Mouse (Mus musculus): ENCODE measurements at regions not wholly inside any gene's neighbourhood (a gene's known extent, or its start where the extent isn't known, plus 50 kb on each side); places are given as distances from the start of the nearest gene placed in this dataset.

GRCm38 (mm10) chr3:131802841-131803240 is 238.3 kb downstream of the Papss1 start:
- Histone ChIP-seq H3K4me3 (replicated peaks) (no peak overlapping the region), H3K4me1 (no peaks in the 10 kb centered on the region), H3K4me2 (no peak overlapping the region), H3K9ac (replicated peaks) (no peak overlapping the region), H3K36me3 (no peaks in the 10 kb centered on the region), H3K27ac (replicated peaks) (no peak overlapping the region), H3K9me3 (replicated peaks) (no peaks in the 10 kb centered on the region), H3K27me3 (replicated peaks) (no peaks in the 10 kb centered on the region)
- 85% methylated on average over 7 of the region's 7 CpGs for WGBS
- ATAC-seq (ENCODE audit: low FRiP score): no peak

GRCm38 (mm10) chr3:131808127-131808526 is 243.6 kb downstream of the Papss1 start:
- peak; percentile 35; the same call in 1 of the 2 replicates for ATAC-seq (ENCODE audit: low FRiP score)
- Histone ChIP-seq H3K36me3 (no peaks in the 10 kb centered on the region), H3K9me3 (replicated peaks) (no peaks in the 10 kb centered on the region), H3K4me2 (no peak overlapping the region), H3K4me1 (no peaks in the 10 kb centered on the region), H3K27me3 (replicated peaks) (no peaks in the 10 kb centered on the region), H3K4me3 (replicated peaks) (no peak overlapping the region), H3K9ac (replicated peaks) (no peak overlapping the region), H3K27ac (replicated peaks) (no peak overlapping the region)
- 71% methylated on average over 8 of the region's 8 CpGs for WGBS

GRCm38 (mm10) chr3:131812968-131813367 is 248.4 kb downstream of the Papss1 start:
- no peak overlapping the region for H3K4me2 ChIP-seq
- H3K36me3 ChIP-seq: no peaks in the 10 kb centered on the region
- H3K4me3 ChIP-seq (replicated peaks): no peak overlapping the region
- ATAC-seq (ENCODE audit: low FRiP score): no peak
- H3K9me3 ChIP-seq (replicated peaks): no peaks in the 10 kb centered on the region
- no peak overlapping the region for H3K27ac ChIP-seq (replicated peaks)
- H3K4me1 ChIP-seq: no peaks in the 10 kb centered on the region
- 62% methylated on average over 6 of the region's 6 CpGs for WGBS
- no peak overlapping the region for H3K9ac ChIP-seq (replicated peaks)
- H3K27me3 ChIP-seq (replicated peaks): no peaks in the 10 kb centered on the region

- H3K4me3 ChIP-seq (replicated peaks): no peak overlapping the region
- no peaks in the 10 kb centered on the region for H3K4me1 ChIP-seq
- no peak overlapping the region for H3K9ac ChIP-seq (replicated peaks)
- no peak overlapping the region for H3K4me2 ChIP-seq
- WGBS: 92% methylated on average over 1 of the region's 1 CpGs
- no peaks in the 10 kb centered on the region for H3K27me3 ChIP-seq (replicated peaks)
- no peaks in the 10 kb centered on the region for H3K9me3 ChIP-seq (replicated peaks)
- H3K27ac ChIP-seq (replicated peaks): no peak overlapping the region
- no peaks in the 10 kb centered on the region for H3K36me3 ChIP-seq
- no peak for ATAC-seq (ENCODE audit: low FRiP score)
These were observed 254.2 kb downstream of the Papss1 start for GRCm38 (mm10) chr3:131818806-131819205.

- H3K27ac ChIP-seq (replicated peaks): no peak overlapping the region
- H3K36me3 ChIP-seq: no peaks in the 10 kb centered on the region
- H3K9ac ChIP-seq (replicated peaks): no peak overlapping the region
- no peaks in the 10 kb centered on the region for H3K9me3 ChIP-seq (replicated peaks)
- H3K4me1 ChIP-seq: no peaks in the 10 kb centered on the region
- ATAC-seq (ENCODE audit: low FRiP score): no peak
- no peak overlapping the region for H3K4me3 ChIP-seq (replicated peaks)
- no peak overlapping the region for H3K4me2 ChIP-seq
- H3K27me3 ChIP-seq (replicated peaks): no peaks in the 10 kb centered on the region
- 80% methylated on average over 2 of the region's 2 CpGs for WGBS
These were observed 227.7 kb upstream of the Dkk2 start for GRCm38 (mm10) chr3:131857442-131857841.

GRCm38 (mm10) chr3:131859083-131859482 is 226.0 kb upstream of the Dkk2 start:
- Histone ChIP-seq H3K27ac (replicated peaks) (no peak overlapping the region), H3K9me3 (replicated peaks) (no peaks in the 10 kb centered on the region), H3K4me2 (no peak overlapping the region), H3K9ac (replicated peaks) (no peak overlapping the region), H3K4me1 (no peaks in the 10 kb centered on the region), H3K27me3 (replicated peaks) (no peaks in the 10 kb centered on the region), H3K36me3 (no peaks in the 10 kb centered on the region), H3K4me3 (replicated peaks) (no peak overlapping the region)
- no peak for ATAC-seq (ENCODE audit: low FRiP score)
- WGBS: 75% methylated on average over 12 of the region's 12 CpGs

GRCm38 (mm10) chr3:131865106-131865505 is 220.0 kb upstream of the Dkk2 start:
- H3K4me3 ChIP-seq (replicated peaks): no peak overlapping the region
- H3K36me3 ChIP-seq: no peaks in the 10 kb centered on the region
- no peaks in the 10 kb centered on the region for H3K4me1 ChIP-seq
- H3K27me3 ChIP-seq (replicated peaks): no peaks in the 10 kb centered on the region
- no peak for ATAC-seq (ENCODE audit: low FRiP score)
- H3K9ac ChIP-seq (replicated peaks): no peak overlapping the region
- no peak overlapping the region for H3K27ac ChIP-seq (replicated peaks)
- H3K4me2 ChIP-seq: no peak overlapping the region
- WGBS: 41% methylated on average over 4 of the region's 5 CpGs
- no peaks in the 10 kb centered on the region for H3K9me3 ChIP-seq (replicated peaks)

GRCm38 (mm10) chr3:131867266-131867665 is 217.8 kb upstream of the Dkk2 start:
- Histone ChIP-seq H3K27ac (replicated peaks) (no peak overlapping the region), H3K9ac (replicated peaks) (no peak overlapping the region), H3K4me1 (no peaks in the 10 kb centered on the region), H3K9me3 (replicated peaks) (no peaks in the 10 kb centered on the region), H3K4me2 (no peak overlapping the region), H3K27me3 (replicated peaks) (no peaks in the 10 kb centered on the region), H3K36me3 (no peaks in the 10 kb centered on the region), H3K4me3 (replicated peaks) (no peak overlapping the region)
- WGBS: 95% methylated on average over 3 of the region's 3 CpGs
- ATAC-seq (ENCODE audit: low FRiP score): no peak

GRCm38 (mm10) chr3:131868219-131868964 is 216.7 kb upstream of the Dkk2 start:
- H3K9ac ChIP-seq (replicated peaks): no peak overlapping the region
- H3K9me3 ChIP-seq (replicated peaks): no peaks in the 10 kb centered on the region
- no peaks in the 10 kb centered on the region for H3K27me3 ChIP-seq (replicated peaks)
- no peak overlapping the region for H3K27ac ChIP-seq (replicated peaks)
- no peak overlapping the region for H3K4me2 ChIP-seq
- H3K4me1 ChIP-seq: no peaks in the 10 kb centered on the region
- no peaks in the 10 kb centered on the region for H3K36me3 ChIP-seq
- no peak for ATAC-seq (ENCODE audit: low FRiP score)
- WGBS: 87% methylated on average over 11 of the region's 11 CpGs
- H3K4me3 ChIP-seq (replicated peaks): no peak overlapping the region

- ATAC-seq (ENCODE audit: low FRiP score): no peak
- H3K9ac ChIP-seq (replicated peaks): no peak overlapping the region
- 90% methylated on average over 4 of the region's 4 CpGs for WGBS
- no peaks in the 10 kb centered on the region for H3K9me3 ChIP-seq (replicated peaks)
- no peak overlapping the region for H3K27ac ChIP-seq (replicated peaks)
- no peak overlapping the region for H3K4me3 ChIP-seq (replicated peaks)
- H3K4me2 ChIP-seq: no peak overlapping the region
- H3K27me3 ChIP-seq (replicated peaks): no peaks in the 10 kb centered on the region
- H3K4me1 ChIP-seq: no peaks in the 10 kb centered on the region
- no peaks in the 10 kb centered on the region for H3K36me3 ChIP-seq
These were observed 215.8 kb upstream of the Dkk2 start for GRCm38 (mm10) chr3:131869306-131869705.

- Histone ChIP-seq H3K9ac (replicated peaks) (no peak overlapping the region), H3K4me1 (no peaks in the 10 kb centered on the region), H3K27ac (replicated peaks) (no peak overlapping the region), H3K4me3 (replicated peaks) (no peak overlapping the region), H3K9me3 (replicated peaks) (no peaks in the 10 kb centered on the region), H3K27me3 (replicated peaks) (no peaks in the 10 kb centered on the region), H3K4me2 (no peak overlapping the region), H3K36me3 (no peaks in the 10 kb centered on the region)
- ATAC-seq (ENCODE audit: low FRiP score): no peak
These were observed 202.4 kb upstream of the Dkk2 start for GRCm38 (mm10) chr3:131882667-131883066.

GRCm38 (mm10) chr3:131886470-131886869 is 198.6 kb upstream of the Dkk2 start:
- H3K9me3 ChIP-seq (replicated peaks): no peaks in the 10 kb centered on the region
- no peaks in the 10 kb centered on the region for H3K4me1 ChIP-seq
- no peak overlapping the region for H3K4me2 ChIP-seq
- H3K9ac ChIP-seq (replicated peaks): no peak overlapping the region
- no peaks in the 10 kb centered on the region for H3K27me3 ChIP-seq (replicated peaks)
- ATAC-seq (ENCODE audit: low FRiP score): no peak
- 87% methylated on average over 5 of the region's 5 CpGs for WGBS
- no peak overlapping the region for H3K4me3 ChIP-seq (replicated peaks)
- no peak overlapping the region for H3K27ac ChIP-seq (replicated peaks)
- no peaks in the 10 kb centered on the region for H3K36me3 ChIP-seq
